Mouse (Mus musculus) lung, postnatal 36 days (tissue): ENCODE data around the gene Pear1.

Source experiments
- DNase-seq: peaks from one replicate; pipeline ENCODE4 v3.0.0; 2022; ENCODE audit warnings: mixed read lengths

Pear1 gene

DNA sequence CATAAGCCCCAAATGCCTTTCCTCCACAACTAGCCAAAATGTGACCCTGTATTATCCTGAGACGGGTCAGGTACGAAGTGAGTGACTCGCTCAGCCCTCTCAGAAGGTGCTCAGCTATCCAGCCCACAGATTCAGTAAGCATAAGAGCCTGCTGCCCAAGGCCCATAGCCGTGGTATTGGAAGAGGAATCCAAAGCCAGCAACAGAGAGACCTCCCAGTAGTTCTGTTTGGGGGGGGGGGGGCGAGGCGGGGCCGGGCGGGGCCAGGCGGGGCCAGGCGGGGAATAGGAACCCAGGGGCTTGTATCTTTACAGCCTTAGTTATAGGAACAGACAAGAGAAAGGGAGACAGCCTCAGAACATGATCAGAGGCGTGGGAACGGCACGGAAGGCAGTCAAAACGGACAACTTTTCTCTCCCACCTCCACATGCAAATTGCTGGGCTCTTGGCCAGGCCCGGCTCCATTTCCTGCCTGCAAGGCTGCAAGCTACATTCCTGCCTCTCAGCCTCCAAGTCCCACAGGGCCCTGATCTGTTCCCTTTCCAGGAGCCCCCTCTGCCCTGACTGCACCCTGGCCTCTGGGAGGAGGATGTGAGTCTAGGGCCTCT lies 60.3 kb downstream of the Pear1 start:
- peak; percentile 65 for DNase-seq

DNA sequence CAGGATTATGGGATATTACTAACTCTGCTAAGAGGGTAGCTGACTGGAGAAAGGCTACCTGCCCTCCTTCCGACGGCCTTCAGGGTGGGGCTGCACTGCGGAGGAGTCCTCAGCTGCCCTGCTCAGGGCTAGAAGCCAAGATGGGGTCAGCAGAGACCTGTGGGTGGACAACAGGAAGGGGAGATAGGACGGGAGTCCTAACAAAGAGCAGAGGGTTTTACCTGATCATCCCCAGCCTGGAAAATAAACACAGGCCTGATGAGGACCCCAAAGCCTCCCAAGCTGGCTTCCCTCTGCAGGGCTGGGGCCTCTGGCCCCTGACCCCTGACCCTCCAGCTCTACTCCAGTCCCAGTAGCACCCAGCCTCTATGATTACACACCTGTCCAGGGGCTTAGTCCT lies 60.9 kb downstream of the Pear1 start:
- no peak for DNase-seq

DNA sequence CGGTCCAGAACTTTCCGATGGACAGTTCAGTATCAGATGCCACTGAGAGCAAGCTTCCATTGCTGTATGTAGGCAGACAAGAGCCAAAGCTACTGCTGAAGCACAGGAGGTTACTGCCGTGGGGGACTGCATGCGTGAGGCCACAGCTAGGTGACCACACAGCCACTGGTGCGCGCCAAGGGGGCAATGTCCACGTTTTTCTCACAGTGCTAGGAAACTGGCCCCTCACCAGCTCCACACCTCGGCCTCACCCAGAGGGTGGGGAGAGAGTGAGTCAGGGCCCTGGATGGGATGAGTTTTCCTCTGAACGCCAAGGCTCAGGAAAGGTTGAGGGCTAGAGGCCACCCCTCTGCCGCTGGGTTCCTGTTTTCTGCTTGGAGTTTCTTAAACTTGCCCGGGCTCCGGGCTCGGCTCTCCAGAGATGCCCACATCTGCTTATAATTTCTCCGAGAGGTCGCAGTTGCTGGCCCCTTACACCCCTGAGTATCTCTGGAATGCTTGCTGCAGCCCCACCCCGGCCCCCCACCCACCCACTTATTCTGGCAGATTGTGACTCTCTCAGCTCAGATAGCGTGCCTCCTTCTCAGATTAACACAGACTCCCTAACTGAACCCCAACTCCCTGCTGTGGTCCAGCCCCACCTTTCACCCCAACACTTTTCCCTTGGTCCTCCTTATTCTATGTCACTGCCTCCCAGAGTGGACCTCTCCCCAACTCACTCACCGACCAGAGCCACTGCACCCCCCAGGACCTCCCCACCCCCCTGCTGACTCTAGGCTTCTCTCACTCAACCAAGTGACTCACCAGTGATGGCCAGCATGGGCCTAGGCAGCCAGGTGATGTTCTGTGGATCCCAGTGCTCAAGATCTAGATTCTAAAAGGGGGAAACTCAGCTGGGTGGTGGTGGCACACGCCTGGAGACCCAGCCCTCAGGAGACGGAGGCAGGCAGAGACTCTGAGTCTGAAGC lies 62.4 kb downstream of the Pear1 start:
- no peak for DNase-seq

DNA sequence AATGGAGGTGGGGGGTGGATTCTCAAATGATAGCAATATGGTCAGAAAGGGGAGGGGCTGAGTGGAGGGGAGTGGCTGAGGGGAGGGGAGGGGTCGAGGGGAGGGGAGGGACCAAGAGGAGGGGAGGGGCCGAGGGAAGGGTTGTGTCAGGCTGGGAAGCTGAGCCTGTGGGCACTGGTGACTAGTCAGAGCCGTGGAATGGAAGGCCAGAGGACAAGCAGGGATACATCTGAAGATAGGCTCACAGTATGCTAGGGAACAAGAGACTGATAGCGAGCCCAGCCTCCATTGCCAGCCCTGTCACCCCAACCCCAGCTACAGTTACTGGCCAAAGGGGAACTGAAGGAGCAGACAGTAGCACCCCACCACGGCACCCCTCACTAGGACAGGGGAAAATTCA lies 65.5 kb downstream of the Pear1 start:
- no peak for DNase-seq

DNA sequence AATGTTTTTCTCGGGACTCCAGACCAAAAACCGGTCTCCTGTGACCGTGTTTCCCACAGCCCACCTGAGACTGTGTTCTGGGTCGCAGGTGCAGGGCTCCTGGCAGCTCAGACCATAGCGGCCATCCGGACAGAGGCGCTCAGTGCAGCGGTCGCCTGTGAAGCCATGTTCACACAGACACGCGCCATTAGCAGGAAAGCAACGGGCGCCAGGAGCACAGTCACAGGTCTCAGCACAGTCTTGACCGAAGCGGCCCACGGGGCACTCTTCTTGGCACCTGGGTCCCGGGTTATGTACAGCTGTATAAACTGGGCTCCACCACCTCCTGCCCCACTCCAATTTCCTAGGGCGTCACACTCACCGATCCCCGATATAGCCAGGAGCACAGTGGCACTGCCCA lies 67.6 kb downstream of the Pear1 start:
- no peak for DNase-seq

DNA sequence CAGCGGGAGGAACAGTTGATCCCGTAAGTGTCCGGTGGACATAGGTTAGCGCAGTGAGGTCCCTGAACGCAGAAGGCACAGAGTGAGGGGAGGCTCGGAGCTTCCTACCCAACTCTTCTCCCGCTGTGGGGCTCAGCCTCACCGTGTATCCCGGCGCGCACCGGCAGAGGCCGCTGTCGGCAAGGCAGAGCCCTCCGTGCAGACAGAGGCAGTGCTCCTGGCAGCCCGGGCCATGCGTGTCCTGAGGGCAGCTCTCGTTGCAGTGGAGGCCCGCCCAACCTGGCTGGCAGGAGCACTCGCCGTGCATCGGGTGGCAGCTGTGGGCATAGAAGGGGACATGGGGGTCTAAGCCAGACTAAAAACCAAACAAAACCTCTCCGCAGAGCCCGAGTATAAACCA lies 68.1 kb downstream of the Pear1 start:
- peak; percentile 90 for DNase-seq

DNA sequence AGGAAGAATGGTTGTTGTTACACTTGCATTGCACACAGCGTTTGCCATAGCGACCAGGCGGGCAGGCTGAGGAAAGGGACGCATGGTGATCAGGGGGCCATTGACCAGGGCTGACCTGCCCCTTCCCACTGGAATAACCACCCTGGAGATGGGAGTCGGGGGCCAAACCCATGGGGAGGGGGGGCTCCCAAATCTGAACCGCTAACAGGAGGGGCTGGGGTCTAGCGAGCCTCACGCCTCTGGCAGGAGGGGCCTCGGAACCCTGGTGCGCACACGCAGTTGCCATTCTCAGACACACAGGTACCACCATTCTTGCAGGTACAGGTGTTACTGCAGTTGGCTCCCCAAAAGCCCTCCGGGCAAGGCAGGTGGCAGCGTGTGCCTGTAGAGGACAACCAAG lies 70.3 kb downstream of the Pear1 start:
- no peak for DNase-seq

DNA sequence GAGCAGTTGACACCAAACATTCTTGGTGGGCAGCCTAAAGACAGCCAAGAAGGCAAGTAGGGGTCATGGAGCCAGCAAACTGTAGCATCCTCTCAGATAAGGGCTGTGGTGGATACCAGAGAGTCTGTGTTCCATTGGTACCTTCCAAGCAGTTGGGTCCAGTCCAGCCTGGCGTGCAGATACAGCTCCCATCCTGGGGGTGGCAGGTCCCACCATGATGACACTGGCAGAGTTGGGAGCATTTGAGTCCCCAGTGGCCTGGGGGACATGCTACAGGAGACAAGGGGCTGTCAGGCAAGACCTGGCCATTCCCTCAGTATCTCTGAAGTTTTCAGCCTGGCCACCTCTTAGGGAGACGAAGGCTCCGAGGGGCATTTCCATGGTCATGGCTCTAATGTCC lies 71.5 kb downstream of the Pear1 start:
- DNase-seq: no peak

DNA sequence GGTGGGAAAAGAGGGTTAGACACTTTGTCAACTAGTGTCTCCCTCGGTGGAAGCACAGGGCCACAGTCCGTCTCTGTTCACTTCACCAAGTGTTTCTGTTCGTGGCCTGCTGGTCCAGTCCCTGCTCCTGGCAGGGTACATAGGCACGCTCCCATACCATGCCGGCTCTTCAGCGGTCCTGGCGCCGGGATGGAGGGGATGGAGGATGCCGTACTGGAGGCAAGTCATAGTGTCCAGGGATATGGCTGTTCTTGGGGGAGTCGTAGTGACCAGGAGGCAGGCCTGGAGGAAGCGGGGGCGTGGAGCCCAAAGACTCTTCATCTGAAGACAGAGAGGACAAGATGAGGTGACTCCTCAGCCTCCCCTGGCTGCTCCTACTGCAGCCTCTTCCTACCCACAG lies 74.1 kb downstream of the Pear1 start:
- no peak for DNase-seq

DNA sequence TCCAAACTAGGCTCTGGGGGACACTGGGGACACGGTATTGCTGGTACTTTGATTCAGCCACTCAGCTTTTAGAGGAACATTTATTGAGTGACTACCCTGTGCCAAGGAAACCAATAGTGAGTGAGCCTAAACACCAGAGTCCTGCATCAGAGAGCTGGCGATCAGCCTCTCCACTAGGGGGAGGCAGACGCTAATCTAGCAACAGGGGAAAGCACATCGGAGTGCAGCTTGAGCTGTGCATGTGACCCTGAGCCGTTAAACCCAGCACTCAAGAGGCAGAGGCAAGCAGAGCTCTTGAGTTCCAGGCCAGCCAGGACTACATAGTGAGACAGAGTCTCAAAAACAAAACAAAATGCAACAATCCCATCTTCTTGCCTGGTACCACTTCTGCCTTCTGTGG lies 75.1 kb downstream of the Pear1 start:
- peak; percentile 79 for DNase-seq

DNA sequence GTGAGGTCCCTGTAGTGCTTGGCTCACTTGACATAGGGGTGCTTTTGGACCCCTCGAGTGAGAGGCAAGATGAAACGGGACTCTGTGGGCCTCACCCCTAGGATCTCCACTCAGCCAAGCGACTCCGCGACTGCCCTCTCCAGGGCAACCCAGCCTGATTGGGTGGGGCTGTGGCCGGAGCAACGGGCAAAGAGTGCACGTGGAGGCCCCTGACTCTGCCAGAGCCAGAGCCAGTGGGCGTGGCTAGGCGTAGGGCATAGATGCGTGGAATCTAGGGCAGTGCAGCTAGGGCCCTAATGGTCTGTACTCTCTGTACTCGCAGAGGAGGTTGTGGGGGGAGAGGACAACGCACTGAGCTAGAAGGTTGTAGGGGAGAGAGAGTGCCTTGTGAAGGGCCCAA lies 75.7 kb downstream of the Pear1 start, which contains the start of gene Lrrc71:
Gene Lrrc71, minus strand, starts transcription at position 195 of the 400 bp plus-strand sequence.
- peak; percentile 39 for DNase-seq

DNA sequence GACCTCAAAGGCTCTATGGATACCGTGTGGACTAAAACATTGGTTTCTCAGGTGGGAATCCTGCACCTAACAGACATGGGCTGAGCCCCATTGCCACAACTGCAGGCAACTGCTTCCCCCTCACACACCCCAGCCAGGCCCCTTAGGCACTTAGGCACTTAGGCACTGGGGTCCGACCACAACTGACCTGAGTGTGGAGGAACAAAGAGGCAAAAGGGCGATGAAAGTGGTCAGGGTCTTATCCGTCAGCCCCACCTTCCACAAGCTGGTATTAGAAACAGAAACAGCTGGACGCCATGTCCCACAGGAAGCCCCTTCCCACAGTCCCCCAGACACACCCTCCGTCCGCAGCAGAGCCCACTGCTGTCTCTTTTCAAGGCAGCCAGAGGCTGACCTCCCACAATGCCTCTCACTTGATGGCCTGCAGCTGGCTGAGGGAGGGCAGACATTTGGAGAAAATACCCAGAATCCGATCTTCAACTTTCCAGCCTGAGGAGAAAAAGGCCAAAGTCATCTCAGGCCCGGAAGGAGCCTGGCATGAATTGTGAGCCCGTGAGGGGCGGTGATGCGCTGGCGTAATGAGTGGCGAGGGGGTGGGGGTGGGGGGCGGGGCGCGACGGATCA lies 79.0 kb downstream of the Pear1 start:
- DNase-seq: peak; percentile 15

DNA sequence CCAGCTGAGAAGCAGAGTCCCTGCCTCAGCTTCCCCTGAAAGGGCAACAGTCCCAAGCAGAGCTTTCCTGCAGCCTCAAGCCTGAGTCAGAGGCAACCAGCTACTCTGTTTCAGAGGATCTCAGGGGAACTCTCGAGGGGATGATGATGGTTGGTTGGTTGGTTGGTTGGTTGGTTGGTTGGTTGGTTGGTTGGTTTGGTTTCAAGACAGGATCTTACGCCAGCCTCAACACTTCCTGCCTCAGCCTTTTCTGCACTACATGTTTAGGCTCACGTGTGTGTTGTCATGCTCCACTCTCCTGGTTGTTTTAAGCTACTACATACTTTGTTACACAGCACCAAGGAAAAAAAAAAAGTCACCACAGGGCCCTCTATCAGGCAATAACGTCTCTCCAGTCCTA lies 80.2 kb downstream of the Pear1 start:
- DNase-seq: no peak

DNA sequence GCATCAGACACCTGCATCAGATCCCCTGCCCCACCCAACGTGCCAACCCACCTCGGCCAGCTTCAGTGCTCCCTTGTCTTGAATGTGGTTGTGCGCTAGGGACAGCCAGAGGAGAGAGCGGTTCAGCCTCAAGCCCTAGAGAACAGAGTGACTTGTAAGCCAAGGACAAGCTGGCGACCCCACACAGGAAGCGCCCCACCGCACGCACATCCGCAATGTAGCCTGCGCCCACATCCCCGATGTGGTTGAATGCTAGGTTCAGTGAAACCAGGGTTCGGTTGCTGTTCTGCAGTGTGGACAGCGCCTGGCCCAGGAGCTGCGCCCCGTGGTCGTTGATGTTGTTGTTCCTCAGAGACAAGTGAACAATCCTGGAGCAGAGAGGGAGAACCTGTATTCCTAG lies 81.4 kb downstream of the Pear1 start:
- no peak for DNase-seq

DNA sequence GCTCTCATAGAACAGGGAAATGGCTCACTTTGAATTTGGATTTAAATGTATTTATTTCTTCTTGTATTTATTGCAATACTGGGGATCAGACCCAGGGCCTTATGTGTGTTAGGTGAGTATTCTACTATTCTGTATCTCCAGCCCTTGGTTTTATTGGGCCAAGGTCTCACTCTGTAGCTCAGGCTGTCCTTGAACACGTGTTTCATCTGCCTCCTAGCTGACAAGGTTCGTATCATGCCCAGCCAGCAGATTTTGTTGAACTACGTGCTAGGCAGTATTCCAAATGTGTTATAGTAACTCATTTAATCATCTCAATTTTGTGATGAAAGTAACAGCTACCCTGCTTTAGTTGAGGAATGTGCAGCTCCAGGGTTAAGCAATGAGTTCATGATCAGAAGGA lies 82.1 kb downstream of the Pear1 start:
- no peak for DNase-seq

DNA sequence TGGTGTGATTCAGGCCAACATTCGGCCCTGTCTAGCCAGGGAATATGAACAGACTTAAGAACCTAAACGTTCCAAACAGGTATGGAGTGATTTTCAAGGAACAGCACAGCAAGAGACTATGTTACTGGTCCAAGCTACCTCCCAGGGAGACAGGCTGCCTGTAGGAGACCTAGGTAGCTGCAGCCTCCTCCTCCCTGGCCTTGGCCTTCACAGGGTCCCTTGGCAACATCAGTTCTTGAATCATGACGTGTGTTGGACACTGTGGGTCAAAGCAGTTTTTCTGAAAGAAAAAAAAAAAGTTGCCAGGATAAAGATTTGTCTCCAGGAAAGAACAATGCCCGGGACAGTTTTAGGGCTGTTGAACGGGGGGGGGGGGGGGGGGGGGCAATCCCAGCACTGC lies 85.2 kb downstream of the Pear1 start:
- DNase-seq: no peak

DNA sequence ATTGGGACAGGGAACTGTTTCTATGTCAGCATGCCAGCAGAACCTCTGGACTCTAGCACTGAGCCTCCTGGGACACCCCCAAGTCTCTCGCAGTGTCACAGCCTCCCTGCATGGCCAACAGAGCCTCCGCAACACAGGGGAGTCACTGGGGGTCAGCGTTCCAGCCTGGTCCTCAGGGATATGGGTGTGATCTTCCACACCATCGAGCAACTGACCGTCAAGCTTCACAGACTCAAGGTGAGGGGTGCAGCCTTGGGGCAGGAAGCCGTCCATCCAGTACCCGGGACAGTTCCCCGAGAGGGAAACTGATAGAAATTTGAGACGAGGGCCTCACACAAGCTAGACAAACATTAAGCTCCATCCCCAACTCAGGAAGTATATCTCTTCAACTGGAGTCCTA lies 88.8 kb downstream of the Pear1 start:
- no peak for DNase-seq

DNA sequence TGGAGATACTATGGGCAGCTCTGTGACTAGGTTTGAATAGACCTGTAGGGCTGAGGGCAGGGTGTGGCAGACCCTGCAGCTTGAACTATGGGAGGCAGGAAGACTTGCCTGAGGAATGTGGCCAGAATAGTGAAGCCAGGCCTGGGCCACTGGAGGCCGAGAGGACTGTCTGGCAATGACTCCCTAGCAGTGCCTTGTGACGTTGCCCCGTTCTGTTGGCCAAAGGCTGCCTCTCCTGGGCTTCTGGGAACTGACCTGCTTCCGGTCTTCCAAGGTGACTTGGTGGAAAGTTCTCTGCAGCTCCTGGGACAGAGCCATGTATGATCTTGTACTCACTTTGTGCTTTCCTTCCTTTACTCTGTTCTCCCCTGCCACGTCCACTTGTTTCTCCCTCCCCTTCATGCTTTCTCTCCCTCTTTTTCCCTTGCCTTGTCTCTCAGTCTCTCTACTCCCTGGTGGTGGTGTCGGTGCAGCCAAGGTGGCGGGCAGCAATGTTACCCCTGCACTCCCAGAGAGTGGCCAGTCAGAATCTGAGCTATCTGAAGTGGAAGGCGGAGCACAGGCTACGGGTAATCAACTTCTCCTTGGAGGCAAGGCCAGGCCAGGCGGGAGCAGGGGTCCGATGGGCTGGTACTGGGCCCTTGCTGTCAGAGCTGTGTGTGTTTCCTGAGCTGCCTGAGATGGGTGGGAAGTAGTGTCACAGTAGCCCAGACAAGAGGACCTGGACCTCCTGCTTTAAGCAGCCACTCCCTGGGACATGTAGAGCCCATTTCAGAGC lies 89.9 kb downstream of the Pear1 start:
- DNase-seq: no peak

DNA sequence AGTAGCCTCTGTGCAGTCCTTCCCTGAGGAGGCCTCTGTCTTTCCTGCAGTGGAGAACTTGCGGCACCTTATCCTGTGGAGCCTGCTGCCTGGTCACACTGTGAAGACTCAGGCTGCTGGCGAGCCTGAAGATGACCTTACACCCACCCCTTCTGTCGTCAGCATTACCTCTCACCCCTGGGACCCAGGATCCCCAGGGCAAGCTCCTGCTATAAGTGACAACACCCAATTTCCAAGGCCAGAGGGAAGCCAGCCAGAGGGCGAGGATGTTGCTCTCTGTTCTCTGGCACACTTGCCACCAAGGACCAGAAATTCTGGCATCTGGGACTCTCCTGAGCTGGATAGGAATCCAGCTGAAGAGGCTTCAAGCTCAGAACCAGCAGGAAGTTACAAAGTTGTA lies 91.0 kb downstream of the Pear1 start:
- DNase-seq: no peak

DNA sequence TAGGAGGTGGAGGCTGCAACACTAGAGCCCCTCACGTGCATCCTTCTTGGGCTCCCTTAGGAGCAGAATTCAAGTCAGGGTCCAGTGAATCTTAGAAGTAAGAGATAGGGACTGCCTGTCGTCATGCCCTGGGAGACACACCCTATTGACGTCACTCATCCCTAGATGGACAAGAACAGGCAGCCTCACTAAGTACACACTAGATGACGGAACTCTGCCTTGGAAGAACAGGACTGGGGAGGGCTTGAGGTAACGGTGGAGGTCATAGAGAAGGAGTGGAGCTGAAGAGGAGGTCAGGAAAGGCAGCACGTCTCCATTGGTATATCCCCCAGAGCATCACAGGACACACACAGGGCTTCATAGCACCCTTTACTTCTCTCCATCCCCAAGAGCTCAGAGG lies 95.4 kb downstream of the Pear1 start:
- DNase-seq: no peak

DNA sequence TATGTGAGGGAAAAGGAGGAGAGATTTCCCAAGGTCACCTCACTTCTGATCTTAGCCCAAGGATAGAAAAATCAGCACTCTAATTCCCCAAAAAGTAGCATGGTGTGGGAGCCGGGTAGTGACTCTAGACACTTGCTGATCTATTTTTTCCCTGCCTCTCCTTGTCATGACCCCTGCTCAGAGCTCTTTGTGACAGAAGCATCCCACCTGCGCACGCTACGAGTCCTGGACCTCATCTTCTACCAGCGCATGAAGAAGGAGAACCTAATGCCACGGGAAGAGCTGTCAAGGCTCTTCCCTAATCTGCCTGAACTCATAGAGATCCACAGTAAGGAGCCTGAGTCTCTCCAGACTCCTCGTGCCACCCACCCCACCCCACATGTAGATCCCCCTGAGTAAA lies 97.9 kb downstream of the Pear1 start:
- no peak for DNase-seq

DNA sequence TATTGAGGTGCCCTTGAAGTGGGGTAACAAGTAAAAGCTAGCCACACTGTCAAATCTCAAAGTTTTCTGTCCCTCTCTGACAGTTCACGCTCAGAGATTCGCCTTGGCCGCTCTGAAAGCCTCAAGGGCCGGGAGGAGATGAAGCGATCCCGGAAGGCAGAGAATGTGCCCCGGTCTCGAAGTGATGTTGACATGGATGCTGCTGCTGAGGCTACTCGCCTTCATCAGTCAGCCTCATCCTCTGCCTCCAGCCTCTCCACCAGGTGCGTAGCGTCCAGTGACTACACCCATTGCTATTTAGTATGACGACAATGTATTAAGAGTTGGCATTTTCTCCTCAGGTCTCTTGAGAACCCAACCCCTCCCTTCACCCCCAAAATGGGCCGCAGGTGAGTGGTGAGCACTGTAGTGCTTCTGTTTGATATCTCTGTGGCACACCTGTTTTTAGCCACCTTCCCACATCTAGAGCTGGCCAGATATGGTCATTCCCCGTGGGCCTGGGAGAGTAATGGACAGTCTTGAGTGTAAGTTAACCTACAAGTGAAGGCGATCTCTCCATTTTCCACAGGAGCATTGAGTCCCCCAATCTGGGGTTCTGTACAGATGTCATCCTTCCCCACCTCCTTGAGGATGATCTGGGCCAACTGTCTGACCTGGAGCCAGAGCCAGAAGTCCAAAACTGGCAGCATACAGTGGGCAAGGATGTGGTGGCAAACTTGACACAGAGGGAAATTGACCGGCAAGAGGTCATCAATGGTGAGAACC lies 98.5 kb downstream of the Pear1 start:
- DNase-seq: no peak
